Mouse (Mus musculus) hindbrain, embryonic 14.5 days (tissue): ENCODE data around the gene Smyd1. TPM values are rescaled to one million over a fixed set of nuclear protein-coding genes. Genes with fewer than 3 reads are reported as not detected.

Experiments
- ATAC-seq: fragments of 200-750 bp; cut with Nextera tagmentation; 2 replicates; pipeline ENCODE4 v1.8.0; 2017; ENCODE audit warnings: moderate number of reproducible peaks, mild to moderate bottlenecking, moderate TSS enrichment, moderate library complexity; ENCODE audit not compliant: low FRiP score
- DNase-seq: peaks from one replicate; pipeline ENCODE4 v3.0.0-alpha.2; 2015; ENCODE audit warnings: low spot score
- H3K27ac ChIP-seq: fragments of 300-500 bp; sonication (generic); 2 replicates; pipeline ENCODE4 v1.5.1; 2014; ENCODE audit warnings: mild to moderate bottlenecking, moderate library complexity
- H3K27me3 ChIP-seq: fragments of 300-500 bp; sonication (generic); 2 replicates; pipeline ENCODE4 v1.6.1; 2014; ENCODE audit warnings: mild to moderate bottlenecking, low read length, mixed read lengths; ENCODE audit not compliant: control insufficient read depth, insufficient read depth
- H3K36me3 ChIP-seq: fragments of 300-500 bp; sonication (generic); replicated peaks from 2 replicates; pipeline ENCODE4 v1.6.1; 2014; ENCODE audit not compliant: control insufficient read depth, insufficient read depth
- H3K4me1 ChIP-seq: fragments of 300-500 bp; sonication (generic); replicated peaks from 2 replicates; pipeline ENCODE4 v1.6.1; 2014; ENCODE audit warnings: antibody characterized with exemption, low read length, mixed read lengths; ENCODE audit not compliant: control insufficient read depth, insufficient read depth
- H3K4me2 ChIP-seq: fragments of 300-500 bp; sonication (generic); replicated peaks from 2 replicates; pipeline ENCODE4 v1.6.1; 2014; ENCODE audit warnings: mild to moderate bottlenecking, moderate library complexity
- H3K4me3 ChIP-seq: fragments of 300-500 bp; sonication (generic); replicated peaks from 2 replicates; pipeline ENCODE4 v1.5.1; 2014; ENCODE audit warnings: mild to moderate bottlenecking, low read length
- H3K9ac ChIP-seq: fragments of 300-500 bp; sonication (generic); 2 replicates; pipeline ENCODE4 v1.6.1; 2014
- H3K9me3 ChIP-seq: fragments of 300-500 bp; sonication (generic); 2 replicates; pipeline ENCODE4 v1.6.1; 2016; ENCODE audit warnings: low read length; ENCODE audit not compliant: control insufficient read depth
- WGBS: fragments of 180-500 bp; shearing (Covaris S2); extraction: QIAGEN DNeasy Blood & Tissue Kit; methylation state at CpG from one replicate; pipeline ENCODE4 v1.1.7; 2014; 5-methylcytosine and 5-hydroxymethylcytosine counted together
- polyA plus RNA-seq: library from polyadenylated mRNA; unstranded; fragments of >200 nt; fragmentation: Nextera tagmentation; extraction: Ambion mirVana; gene quantifications from 2 replicates; pipeline ENCODE4 v1.2.1, GENCODE M21; 2014

Smyd1 gene
- polyA plus RNA-seq, 1 experiment from 2014 or later: 0.24 TPM

GRCm38 (mm10) chr6:71257375-71257774 is 64.7 kb downstream of the Smyd1 start:
- WGBS: 39% methylated on average over 1 of the region's 1 CpGs
- Histone ChIP-seq H3K4me3 (no peak overlapping the region), H3K9me3 (no peaks in the 10 kb centered on the region), H3K4me2 (no peak overlapping the region), H3K9ac (no peak overlapping the region), H3K36me3 (no peaks in the 10 kb centered on the region), H3K4me1 (no peaks in the 10 kb centered on the region), H3K27me3 (no peaks in the 10 kb centered on the region), H3K27ac (no peak overlapping the region)
- DNase-seq (no peak), ATAC-seq (no peak)

- H3K36me3 ChIP-seq: no peaks in the 10 kb centered on the region
- no peak overlapping the region for H3K4me2 ChIP-seq
- DNase-seq (no peak), ATAC-seq (no peak)
- no peak overlapping the region for H3K4me3 ChIP-seq
- WGBS: 94% methylated on average over 10 of the region's 10 CpGs
- no peaks in the 10 kb centered on the region for H3K9me3 ChIP-seq
- no peak overlapping the region for H3K9ac ChIP-seq
- H3K4me1 ChIP-seq: no peaks in the 10 kb centered on the region
- H3K27me3 ChIP-seq: no peaks in the 10 kb centered on the region
- no peak overlapping the region for H3K27ac ChIP-seq
Observed at GRCm38 (mm10) chr6:71256166-71256565, 65.9 kb downstream of the Smyd1 start.

GRCm38 (mm10) chr6:71254456-71254855 is 67.6 kb downstream of the Smyd1 start:
- Histone ChIP-seq H3K36me3 (no peaks in the 10 kb centered on the region), H3K9me3 (no peaks in the 10 kb centered on the region), H3K4me1 (no peaks in the 10 kb centered on the region), H3K9ac (no peak overlapping the region), H3K27me3 (no peaks in the 10 kb centered on the region), H3K27ac (no peak overlapping the region), H3K4me2 (no peak overlapping the region), H3K4me3 (no peak overlapping the region)
- DNase-seq (no peak), ATAC-seq (no peak)
- 92% methylated on average over 6 of the region's 6 CpGs for WGBS

- no peak overlapping the region for H3K9ac ChIP-seq
- no peak for ATAC-seq
Observed at GRCm38 (mm10) chr6:71250951-71251350, 71.1 kb downstream of the Smyd1 start.

GRCm38 (mm10) chr6:71249615-71250014 is 72.4 kb downstream of the Smyd1 start:
- 61% methylated on average over 3 of the region's 3 CpGs for WGBS
- ATAC-seq (no peak), DNase-seq (no peak)
- no peaks in the 10 kb centered on the region for H3K27me3 ChIP-seq
- H3K4me3 ChIP-seq: no peak overlapping the region
- no peaks in the 10 kb centered on the region for H3K36me3 ChIP-seq
- H3K27ac ChIP-seq: no peak overlapping the region
- H3K4me1 ChIP-seq: no peaks in the 10 kb centered on the region
- no peaks in the 10 kb centered on the region for H3K9me3 ChIP-seq
- no peak overlapping the region for H3K4me2 ChIP-seq
- no peak overlapping the region for H3K9ac ChIP-seq

More at GRCm38 (mm10) chr6:71250951-71251350, 71.1 kb downstream of the Smyd1 start:
- Histone ChIP-seq H3K36me3 (no peaks in the 10 kb centered on the region), H3K27me3 (no peaks in the 10 kb centered on the region), H3K4me1 (no peaks in the 10 kb centered on the region), H3K9me3 (no peaks in the 10 kb centered on the region), H3K4me3 (no peak overlapping the region), H3K4me2 (no peak overlapping the region), H3K27ac (no peak overlapping the region)
- 88% methylated on average over 8 of the region's 8 CpGs for WGBS
- no peak for DNase-seq

- H3K9ac ChIP-seq: no peak overlapping the region
- DNase-seq: no peak
- H3K4me2 ChIP-seq: no peak overlapping the region
- H3K27me3 ChIP-seq: no peaks in the 10 kb centered on the region
- no peaks in the 10 kb centered on the region for H3K4me1 ChIP-seq
- H3K4me3 ChIP-seq: no peak overlapping the region
- no peak overlapping the region for H3K27ac ChIP-seq
- no peak for ATAC-seq
- H3K36me3 ChIP-seq: no peaks in the 10 kb centered on the region
- 87% methylated on average over 1 of the region's 1 CpGs for WGBS
- H3K9me3 ChIP-seq: no peaks in the 10 kb centered on the region
Observed at GRCm38 (mm10) chr6:71248420-71248819, 73.6 kb downstream of the Smyd1 start.

GRCm38 (mm10) chr6:71243258-71243657 is 78.8 kb downstream of the Smyd1 start:
- WGBS: 88% methylated on average over 3 of the region's 3 CpGs
- Histone ChIP-seq H3K27ac (no peak overlapping the region), H3K9me3 (no peaks in the 10 kb centered on the region), H3K4me1 (no peaks in the 10 kb centered on the region), H3K9ac (no peak overlapping the region), H3K36me3 (no peaks in the 10 kb centered on the region), H3K4me3 (no peak overlapping the region), H3K4me2 (no peak overlapping the region), H3K27me3 (no peaks in the 10 kb centered on the region)
- DNase-seq (no peak), ATAC-seq (no peak)

GRCm38 (mm10) chr6:71242811-71243210 is 79.2 kb downstream of the Smyd1 start:
- no peaks in the 10 kb centered on the region for H3K27me3 ChIP-seq
- no peak overlapping the region for H3K4me2 ChIP-seq
- no peaks in the 10 kb centered on the region for H3K36me3 ChIP-seq
- WGBS: 95% methylated on average over 1 of the region's 1 CpGs
- ATAC-seq (no peak), DNase-seq (no peak)
- H3K4me1 ChIP-seq: no peaks in the 10 kb centered on the region
- H3K9me3 ChIP-seq: no peaks in the 10 kb centered on the region
- H3K4me3 ChIP-seq: no peak overlapping the region
- H3K9ac ChIP-seq: no peak overlapping the region
- H3K27ac ChIP-seq: no peak overlapping the region

GRCm38 (mm10) chr6:71240831-71241230 is 81.2 kb downstream of the Smyd1 start:
- H3K4me3 ChIP-seq: no peak overlapping the region
- 87% methylated on average over 7 of the region's 7 CpGs for WGBS
- DNase-seq (no peak), ATAC-seq (no peak)
- H3K4me2 ChIP-seq: no peak overlapping the region
- no peak overlapping the region for H3K27ac ChIP-seq
- no peaks in the 10 kb centered on the region for H3K36me3 ChIP-seq
- H3K4me1 ChIP-seq: no peaks in the 10 kb centered on the region
- no peak overlapping the region for H3K9ac ChIP-seq
- H3K27me3 ChIP-seq: no peaks in the 10 kb centered on the region
- no peaks in the 10 kb centered on the region for H3K9me3 ChIP-seq

- H3K4me3 ChIP-seq: no peak overlapping the region
Observed at GRCm38 (mm10) chr6:71239069-71239750, 82.8 kb downstream of the Smyd1 start.

More at GRCm38 (mm10) chr6:71239069-71239750, 82.8 kb downstream of the Smyd1 start:
- Histone ChIP-seq H3K27me3 (no peaks in the 10 kb centered on the region), H3K27ac (no peak overlapping the region), H3K9me3 (no peaks in the 10 kb centered on the region), H3K4me1 (no peaks in the 10 kb centered on the region), H3K4me2 (no peak overlapping the region), H3K36me3 (no peaks in the 10 kb centered on the region), H3K9ac (no peak overlapping the region)
- DNase-seq (no peak), ATAC-seq (no peak)
- WGBS: 91% methylated on average over 26 of the region's 26 CpGs
